Mouse (Mus musculus) megakaryocyte, embryonic 14.5 days (primary cell): ENCODE results near the gene Tbc1d4.

Experiments used
- FLI1 ChIP-seq: IDR thresholded peaks from 2 replicates; pipeline ENCODE4 v1.6.1; 2012; ENCODE audit warnings: low read length, inconsistent platforms, mixed read lengths
- GATA1 ChIP-seq: IDR thresholded peaks from 3 replicates; pipeline ENCODE4 v1.6.1; 2012; ENCODE audit warnings: mixed read lengths, low read length, inconsistent platforms, borderline replicate concordance

GRCm38 (mm10) chr14:101635765-101636164, 26.8 kb upstream of the Tbc1d4 start:
- TF ChIP-seq GATA1 (no peak), FLI1 (no peak)
